Mouse (Mus musculus): ENCODE data around the gene Rexo4. TPM values are rescaled to one million over a fixed set of nuclear protein-coding genes. Genes with fewer than 3 reads are reported as not detected.
A peak's percentile ranks its signal among the peaks of the same experiment; 100 is the strongest.

Gene Rexo4
- 11.3 and 14.7 TPM in 2 replicates for polyA plus RNA-seq (2012; rRNA removed)

- WGBS: under 1% methylated on average over 50 of the region's 50 CpGs
Observed at GRCm38 (mm10) chr2:26963923-26964723, at the start of gene Rexo4. TSS of gene Rexo4 (minus strand) at chr2:26964386.

GRCm38 (mm10) chr2:27009714-27010244 is 45.6 kb upstream of the Rexo4 start, which contains the start of gene Cacfd1:
TSS of gene Cacfd1 (plus strand) at chr2:27009926.
- Histone ChIP-seq H3K4me1 (ENCODE audit: control insufficient read depth, insufficient read depth, insufficient read length, low read length) (peaks cover 21% of the 10 kb centered on the region; the same call in 1 of the 2 replicates), H3K4me3 (ENCODE audit: low read depth, low read length) (peak within 1 kb of the TSS; percentile 95), H3K36me3 (ENCODE audit: control insufficient read depth, insufficient read depth, low read length) (peaks cover 10% of the 10 kb centered on the region), H3K27me3 (ENCODE audit: control insufficient read depth, insufficient read depth, low read length) (no peaks in the 10 kb centered on the region), H3K27ac (ENCODE audit: insufficient read depth, low read depth, low read length) (peak within 1 kb of the TSS; percentile 88)
- WGBS: under 1% methylated on average over 43 of the region's 43 CpGs
- TF ChIP-seq CTCF (IDR thresholded peaks at IDR 0.05; ENCODE audit: extremely low read depth, insufficient read length, insufficient replicate concordance, low read depth, low read length) (no peak), POLR2A (IDR thresholded peaks at IDR 0.05; ENCODE audit: low read depth, low read length) (peak; percentile 63)

More at GRCm38 (mm10) chr2:26963923-26964723, at the start of gene Rexo4:
- TF ChIP-seq POLR2A (IDR thresholded peaks at IDR 0.05; ENCODE audit: low read depth, low read length) (peak; percentile 45), CTCF (IDR thresholded peaks at IDR 0.05; ENCODE audit: extremely low read depth, insufficient read length, insufficient replicate concordance, low read depth, low read length) (peak; percentile 28; the same call in 1 of the 2 replicates)
- Histone ChIP-seq H3K4me3 (ENCODE audit: low read depth, low read length) (peak within 1 kb of the TSS; percentile 90), H3K4me1 (ENCODE audit: control insufficient read depth, insufficient read depth, insufficient read length, low read length) (peaks cover 2% of the 10 kb centered on the region; the same call in 1 of the 2 replicates), H3K36me3 (ENCODE audit: control insufficient read depth, insufficient read depth, low read length) (peaks cover 20% of the 10 kb centered on the region), H3K27ac (ENCODE audit: insufficient read depth, low read depth, low read length) (peak within 1 kb of the TSS; percentile 92), H3K27me3 (ENCODE audit: control insufficient read depth, insufficient read depth, low read length) (no peaks in the 10 kb centered on the region)

GRCm38 (mm10) chr2:27007701-27008100 is 43.5 kb upstream of the Rexo4 start:
- no peak overlapping the region for H3K4me3 ChIP-seq (ENCODE audit: low read depth, low read length)
- 56% methylated on average over 7 of the region's 7 CpGs for WGBS
- TF ChIP-seq CTCF (IDR thresholded peaks at IDR 0.05; ENCODE audit: extremely low read depth, insufficient read length, insufficient replicate concordance, low read depth, low read length): no peak
- no peak for TF ChIP-seq POLR2A (IDR thresholded peaks at IDR 0.05; ENCODE audit: low read depth, low read length)
- no peak overlapping the region for H3K27ac ChIP-seq (ENCODE audit: insufficient read depth, low read depth, low read length)
- H3K27me3 ChIP-seq (ENCODE audit: control insufficient read depth, insufficient read depth, low read length): no peaks in the 10 kb centered on the region
- H3K36me3 ChIP-seq (ENCODE audit: control insufficient read depth, insufficient read depth, low read length): no peaks in the 10 kb centered on the region
- H3K4me1 ChIP-seq (ENCODE audit: control insufficient read depth, insufficient read depth, insufficient read length, low read length): peaks cover 21% of the 10 kb centered on the region; the same call in 1 of the 2 replicates

GRCm38 (mm10) chr2:27006255-27006654 is 42.1 kb upstream of the Rexo4 start:
- 73% methylated on average over 4 of the region's 4 CpGs for WGBS
- TF ChIP-seq POLR2A (IDR thresholded peaks at IDR 0.05; ENCODE audit: low read depth, low read length) (no peak), CTCF (IDR thresholded peaks at IDR 0.05; ENCODE audit: extremely low read depth, insufficient read length, insufficient replicate concordance, low read depth, low read length) (no peak)
- Histone ChIP-seq H3K27me3 (ENCODE audit: control insufficient read depth, insufficient read depth, low read length) (no peaks in the 10 kb centered on the region), H3K4me1 (ENCODE audit: control insufficient read depth, insufficient read depth, insufficient read length, low read length) (peaks cover 21% of the 10 kb centered on the region; the same call in 1 of the 2 replicates), H3K27ac (ENCODE audit: insufficient read depth, low read depth, low read length) (no peak overlapping the region), H3K4me3 (ENCODE audit: low read depth, low read length) (no peak overlapping the region), H3K36me3 (ENCODE audit: control insufficient read depth, insufficient read depth, low read length) (no peaks in the 10 kb centered on the region)

- Histone ChIP-seq H3K36me3 (ENCODE audit: control insufficient read depth, insufficient read depth, low read length) (no peaks in the 10 kb centered on the region), H3K27ac (ENCODE audit: insufficient read depth, low read depth, low read length) (no peak overlapping the region), H3K4me3 (ENCODE audit: low read depth, low read length) (no peak overlapping the region), H3K27me3 (ENCODE audit: control insufficient read depth, insufficient read depth, low read length) (no peaks in the 10 kb centered on the region), H3K4me1 (ENCODE audit: control insufficient read depth, insufficient read depth, insufficient read length, low read length) (no peaks in the 10 kb centered on the region)
- 92% methylated on average over 7 of the region's 7 CpGs for WGBS
- TF ChIP-seq POLR2A (IDR thresholded peaks at IDR 0.05; ENCODE audit: low read depth, low read length) (no peak), CTCF (IDR thresholded peaks at IDR 0.05; ENCODE audit: extremely low read depth, insufficient read length, insufficient replicate concordance, low read depth, low read length) (no peak)
Observed at GRCm38 (mm10) chr2:26997993-26998392, 33.8 kb upstream of the Rexo4 start.

GRCm38 (mm10) chr2:26997498-26997897 is 33.3 kb upstream of the Rexo4 start:
- TF ChIP-seq CTCF (IDR thresholded peaks at IDR 0.05; ENCODE audit: extremely low read depth, insufficient read length, insufficient replicate concordance, low read depth, low read length) (no peak), POLR2A (IDR thresholded peaks at IDR 0.05; ENCODE audit: low read depth, low read length) (no peak)
- 77% methylated on average over 1 of the region's 1 CpGs for WGBS
- no peaks in the 10 kb centered on the region for H3K36me3 ChIP-seq (ENCODE audit: control insufficient read depth, insufficient read depth, low read length)
- H3K27me3 ChIP-seq (ENCODE audit: control insufficient read depth, insufficient read depth, low read length): no peaks in the 10 kb centered on the region
- H3K27ac ChIP-seq (ENCODE audit: insufficient read depth, low read depth, low read length): no peak overlapping the region
- H3K4me3 ChIP-seq (ENCODE audit: low read depth, low read length): no peak overlapping the region
- no peaks in the 10 kb centered on the region for H3K4me1 ChIP-seq (ENCODE audit: control insufficient read depth, insufficient read depth, insufficient read length, low read length)

GRCm38 (mm10) chr2:26993936-26994335 is 29.8 kb upstream of the Rexo4 start:
- no peak for TF ChIP-seq POLR2A (IDR thresholded peaks at IDR 0.05; ENCODE audit: low read depth, low read length)
- no peak for TF ChIP-seq CTCF (IDR thresholded peaks at IDR 0.05; ENCODE audit: extremely low read depth, insufficient read length, insufficient replicate concordance, low read depth, low read length)
- Histone ChIP-seq H3K36me3 (ENCODE audit: control insufficient read depth, insufficient read depth, low read length) (no peaks in the 10 kb centered on the region), H3K27me3 (ENCODE audit: control insufficient read depth, insufficient read depth, low read length) (no peaks in the 10 kb centered on the region), H3K4me1 (ENCODE audit: control insufficient read depth, insufficient read depth, insufficient read length, low read length) (no peaks in the 10 kb centered on the region), H3K4me3 (ENCODE audit: low read depth, low read length) (no peak overlapping the region), H3K27ac (ENCODE audit: insufficient read depth, low read depth, low read length) (no peak overlapping the region)
- 67% methylated on average over 3 of the region's 3 CpGs for whole genome bisulfite sequencing
